30 mouse cellular contexts compared by ENCODE assay signal in the genomic region with DNA sequence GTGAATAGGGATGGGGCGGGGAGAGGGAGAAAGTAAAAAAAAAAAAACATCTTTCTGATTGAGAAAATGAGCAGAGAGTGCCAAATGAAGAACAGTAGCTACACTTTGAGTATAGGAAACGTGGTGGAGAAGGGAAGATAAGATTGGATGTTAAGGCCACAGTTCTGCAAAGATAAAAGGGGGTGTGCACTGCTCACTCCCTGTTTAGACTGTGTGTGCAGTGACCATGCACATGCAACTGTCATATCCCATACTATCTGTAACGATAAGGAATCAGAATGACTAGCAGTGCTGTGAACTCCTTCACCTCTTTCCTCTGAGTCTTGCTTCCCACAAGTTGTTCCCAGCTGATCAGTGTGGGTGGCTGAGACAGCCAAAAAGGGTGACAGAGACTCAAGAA. TPM values are rescaled to one million over a fixed set of nuclear protein-coding genes. Genes with fewer than 3 reads are reported as not detected.
A peak's percentile ranks its signal among the peaks of the same experiment; 100 is the strongest.
DNase-seq lines count a peak whose midpoint lies in the region; ATAC-seq and TF ChIP-seq lines count a peak whose summit lies in the region.
"Had no signal": no experiment of that assay in that cellular context is flagged by ENCODE, and none has a peak within 500 bp of the region (broad histone marks: within the 10 kb centered on the region; RNA-seq: fewer than 3 reads in every experiment).

No protein-coding gene starts in this region.

- no peak for DNase-seq in liver, postnatal 0 days
- DNase-seq in MEL (ENCODE audit: low read depth, low spot score), result peak; percentile 5
- no peak for DNase-seq in forebrain, embryonic 14.5 days (ENCODE audit: low spot score)
- no peak for DNase-seq in hindbrain, embryonic 11.5 days (ENCODE audit: low spot score)
- DNase-seq: adrenal gland, adult 8-10 months; adrenal gland, postnatal 25 days; B cell, adult 2 months; cerebellum, adult 18-20 months; cerebellum, adult 9-10 months; cerebellum, postnatal 14 days; forebrain, postnatal 0 days; gastrocnemius, postnatal 25 days; heart, adult 2 months; heart, postnatal 14 days; heart, postnatal 4 days had no signal

- no peak for TF ChIP-seq CTCF in liver, postnatal 0 days (IDR thresholded peaks at IDR 0.05; ENCODE audit: low read depth)
- no peak for TF ChIP-seq CTCF in MEL (IDR thresholded peaks at IDR 0.05 in 2 of 3, conservative IDR thresholded peaks at IDR 0.05 in 1 of 3; ENCODE audit: control insufficient read depth in 1 of 3, insufficient read depth in 1 of 3, low read depth in 2 of 3, low read length in 3 of 3, poor library complexity in 1 of 3, severe bottlenecking in 1 of 3)

- no peaks in the 10 kb centered on the region for H3K79me2 ChIP-seq in MEL (ENCODE audit: control insufficient read depth, insufficient read depth, low read length, poor library complexity)

- H3K4me2 ChIP-seq in liver, embryonic 12.5 days, result no peak overlapping the region
- no peak overlapping the region for H3K4me2 ChIP-seq in liver, postnatal 0 days (ENCODE audit: low read depth, low read length)
- H3K4me2 ChIP-seq in liver, embryonic 16.5 days (ENCODE audit: low read depth, low read length), result no peak overlapping the region
- no peak overlapping the region for H3K4me2 ChIP-seq in forebrain, embryonic 14.5 days (ENCODE audit: low read length)
- H3K4me2 ChIP-seq in hindbrain, embryonic 11.5 days (replicated peaks; ENCODE audit: low read depth, low read length), result no peak overlapping the region
- no peak overlapping the region for H3K4me2 ChIP-seq in hindbrain, embryonic 13.5 days
- H3K4me2 ChIP-seq: forebrain, embryonic 13.5 days; heart, embryonic 13.5 days; hindbrain, embryonic 12.5 days had no signal

- no peak for TF ChIP-seq POLR2A in MEL (IDR thresholded peaks at IDR 0.05; ENCODE audit: control insufficient read depth in 1 of 2, insufficient read depth in 1 of 2, low read depth in 1 of 2, low read length in 2 of 2, poor library complexity in 1 of 2)

- H3K9me3 ChIP-seq in liver, embryonic 12.5 days (replicated peaks), result no peaks in the 10 kb centered on the region
- H3K9me3 ChIP-seq in liver, postnatal 0 days (ENCODE audit: low read length), result no peaks in the 10 kb centered on the region
- H3K9me3 ChIP-seq in MEL (replicated peaks; ENCODE audit: insufficient read depth, low read length), result no peaks in the 10 kb centered on the region
- H3K9me3 ChIP-seq in liver, embryonic 16.5 days (replicated peaks; ENCODE audit: control insufficient read depth, low read length), result no peaks in the 10 kb centered on the region
- H3K9me3 ChIP-seq in forebrain, embryonic 14.5 days (replicated peaks; ENCODE audit: control insufficient read depth, low read length), result no peaks in the 10 kb centered on the region
- no peaks in the 10 kb centered on the region for H3K9me3 ChIP-seq in hindbrain, embryonic 11.5 days (ENCODE audit: control insufficient read depth, low read length)
- no peaks in the 10 kb centered on the region for H3K9me3 ChIP-seq in hindbrain, embryonic 13.5 days
- H3K9me3 ChIP-seq: forebrain, embryonic 10.5 days; forebrain, embryonic 13.5 days; heart, embryonic 10.5 days; heart, embryonic 13.5 days; hindbrain, embryonic 12.5 days had no signal

- WGBS in liver, embryonic 12.5 days (ENCODE audit: insufficient replicate concordance), result 45% methylated on average over 3 of the region's 3 CpGs
- WGBS in liver, postnatal 0 days (ENCODE audit: insufficient replicate concordance), result 50% methylated on average over 3 of the region's 3 CpGs
- 31% methylated on average over 3 of the region's 3 CpGs for WGBS in liver, embryonic 16.5 days (ENCODE audit: insufficient replicate concordance)
- 75% methylated on average over 3 of the region's 3 CpGs for WGBS in forebrain, embryonic 14.5 days
- 77% methylated on average over 3 of the region's 3 CpGs for WGBS in hindbrain, embryonic 11.5 days
- WGBS in hindbrain, embryonic 13.5 days, result 79% methylated on average over 3 of the region's 3 CpGs

- H3K9ac ChIP-seq in liver, embryonic 12.5 days, result no peak overlapping the region
- H3K9ac ChIP-seq in liver, postnatal 0 days (replicated peaks), result no peak overlapping the region
- no peak overlapping the region for H3K9ac ChIP-seq in MEL (ENCODE audit: control insufficient read depth, low read depth, low read length, poor library complexity, severe bottlenecking)
- H3K9ac ChIP-seq in liver, embryonic 16.5 days (ENCODE audit: low read depth, low read length), result no peak overlapping the region
- H3K9ac ChIP-seq in forebrain, embryonic 14.5 days (ENCODE audit: low read length), result no peak overlapping the region
- no peak overlapping the region for H3K9ac ChIP-seq in hindbrain, embryonic 11.5 days (ENCODE audit: low read depth, low read length)
- no peak overlapping the region for H3K9ac ChIP-seq in hindbrain, embryonic 13.5 days
- H3K9ac ChIP-seq: forebrain, embryonic 13.5 days; forebrain, postnatal 0 days; heart, embryonic 13.5 days; hindbrain, embryonic 12.5 days had no signal

- TF ChIP-seq EP300 in liver, postnatal 0 days (IDR thresholded peaks at IDR 0.05; ENCODE audit: low read depth), result no peak
- TF ChIP-seq EP300 in MEL (IDR thresholded peaks at IDR 0.05; ENCODE audit: low read depth in 1 of 2, low read length in 2 of 2), result no peak

- H3K36me3 ChIP-seq in liver, embryonic 12.5 days, result no peaks in the 10 kb centered on the region
- no peaks in the 10 kb centered on the region for H3K36me3 ChIP-seq in liver, postnatal 0 days (replicated peaks; ENCODE audit: insufficient read depth, low read length)
- H3K36me3 ChIP-seq in MEL (ENCODE audit: control insufficient read depth in 1 of 2, insufficient read depth in 2 of 2, low read length in 2 of 2), result no peaks in the 10 kb centered on the region; a peak in 1 of 4 replicates
- H3K36me3 ChIP-seq in liver, embryonic 16.5 days (ENCODE audit: control insufficient read depth, insufficient read depth), result no peaks in the 10 kb centered on the region
- H3K36me3 ChIP-seq in forebrain, embryonic 14.5 days (ENCODE audit: control insufficient read depth, insufficient read depth, low read length), result no peaks in the 10 kb centered on the region
- H3K36me3 ChIP-seq in hindbrain, embryonic 11.5 days (ENCODE audit: control insufficient read depth, insufficient read depth, low read length), result no peaks in the 10 kb centered on the region
- H3K36me3 ChIP-seq in hindbrain, embryonic 13.5 days, result no peaks in the 10 kb centered on the region
- H3K36me3 ChIP-seq: forebrain, embryonic 10.5 days; heart, embryonic 10.5 days; heart, embryonic 13.5 days; hindbrain, embryonic 12.5 days had no signal

- ATAC-seq in liver, embryonic 12.5 days, result peak; percentile 42; the same call in 1 of the 2 replicates
- no peak for ATAC-seq in liver, postnatal 0 days
- ATAC-seq in liver, embryonic 16.5 days (ENCODE audit: low read depth), result peak; percentile 41; the same call in 1 of the 2 replicates
- no peak for ATAC-seq in forebrain, embryonic 14.5 days
- no peak for ATAC-seq in hindbrain, embryonic 11.5 days (ENCODE audit: low FRiP score)
- ATAC-seq in hindbrain, embryonic 13.5 days (ENCODE audit: low FRiP score), result no peak
- ATAC-seq: activated CD4-positive, CD25-positive, alpha-beta regulatory T cell, adult 4 months; forebrain, embryonic 13.5 days; forebrain, postnatal 0 days; hindbrain, embryonic 16.5 days had no signal

- no peaks in the 10 kb centered on the region for H3K27me3 ChIP-seq in liver, embryonic 12.5 days (replicated peaks)
- no peaks in the 10 kb centered on the region for H3K27me3 ChIP-seq in liver, postnatal 0 days (ENCODE audit: insufficient read depth, low read length)
- H3K27me3 ChIP-seq in MEL (ENCODE audit: control insufficient read depth in 1 of 2, insufficient read depth in 2 of 2, low read length in 2 of 2), result no peaks in the 10 kb centered on the region; a peak in 1 of 4 replicates
- no peaks in the 10 kb centered on the region for H3K27me3 ChIP-seq in liver, embryonic 16.5 days (ENCODE audit: control insufficient read depth, insufficient read depth, low read depth, low read length)
- H3K27me3 ChIP-seq in forebrain, embryonic 14.5 days (replicated peaks; ENCODE audit: control insufficient read depth, insufficient read depth, low read length), result no peaks in the 10 kb centered on the region
- H3K27me3 ChIP-seq in hindbrain, embryonic 11.5 days (ENCODE audit: control insufficient read depth, insufficient read depth, low read length), result no peaks in the 10 kb centered on the region
- H3K27me3 ChIP-seq in hindbrain, embryonic 13.5 days, result no peaks in the 10 kb centered on the region
- H3K27me3 ChIP-seq: CH12.LX; forebrain, embryonic 13.5 days; heart, embryonic 13.5 days; hindbrain, embryonic 12.5 days had no signal

- H3K27ac ChIP-seq in liver, embryonic 12.5 days, result no peak overlapping the region
- no peak overlapping the region for H3K27ac ChIP-seq in liver, postnatal 0 days (ENCODE audit: low read depth)
- no peak overlapping the region for H3K27ac ChIP-seq in MEL (ENCODE audit: control insufficient read depth, low read depth, low read length)
- no peak overlapping the region for H3K27ac ChIP-seq in liver, embryonic 16.5 days (ENCODE audit: low read length)
- no peak overlapping the region for H3K27ac ChIP-seq in forebrain, embryonic 14.5 days (ENCODE audit: low read depth, low read length)
- H3K27ac ChIP-seq in hindbrain, embryonic 11.5 days (ENCODE audit: low read depth, low read length), result no peak overlapping the region
- H3K27ac ChIP-seq in hindbrain, embryonic 13.5 days, result no peak overlapping the region
- H3K27ac ChIP-seq: forebrain, embryonic 10.5 days; forebrain, embryonic 13.5 days; heart, adult 2 months; heart, embryonic 10.5 days; heart, embryonic 13.5 days; hindbrain, embryonic 12.5 days had no signal

- peaks cover 13% of the 10 kb centered on the region for H3K4me1 ChIP-seq in liver, embryonic 12.5 days
- no peaks in the 10 kb centered on the region for H3K4me1 ChIP-seq in liver, postnatal 0 days (ENCODE audit: insufficient read depth)
- no peaks in the 10 kb centered on the region for H3K4me1 ChIP-seq in MEL (ENCODE audit: control insufficient read depth in 1 of 2, insufficient read depth in 2 of 2, low read length in 2 of 2)
- H3K4me1 ChIP-seq in liver, embryonic 16.5 days (ENCODE audit: control insufficient read depth, low read depth, low read length), result peaks cover 5% of the 10 kb centered on the region; the same call in 1 of the 2 replicates
- H3K4me1 ChIP-seq in forebrain, embryonic 14.5 days (ENCODE audit: control insufficient read depth, insufficient read depth, low read length), result no peaks in the 10 kb centered on the region
- H3K4me1 ChIP-seq in hindbrain, embryonic 11.5 days (replicated peaks; ENCODE audit: control insufficient read depth, insufficient read depth, low read length), result no peaks in the 10 kb centered on the region
- H3K4me1 ChIP-seq in hindbrain, embryonic 13.5 days (replicated peaks), result no peaks in the 10 kb centered on the region
- H3K4me1 ChIP-seq: forebrain, embryonic 10.5 days; forebrain, embryonic 13.5 days; heart, embryonic 10.5 days; heart, embryonic 13.5 days; hindbrain, embryonic 12.5 days had no signal

- H3K4me3 ChIP-seq in liver, embryonic 12.5 days, result no peak overlapping the region
- H3K4me3 ChIP-seq in liver, postnatal 0 days (ENCODE audit: low read depth, low read length), result no peak overlapping the region
- H3K4me3 ChIP-seq in MEL (ENCODE audit: control insufficient read depth in 1 of 2, insufficient read depth in 1 of 2, low read depth in 2 of 2, low read length in 2 of 2), result no peak overlapping the region
- no peak overlapping the region for H3K4me3 ChIP-seq in liver, embryonic 16.5 days (ENCODE audit: low read depth, low read length)
- no peak overlapping the region for H3K4me3 ChIP-seq in forebrain, embryonic 14.5 days (ENCODE audit: low read depth, low read length)
- H3K4me3 ChIP-seq in hindbrain, embryonic 11.5 days (ENCODE audit: low read depth, low read length), result no peak overlapping the region
- no peak overlapping the region for H3K4me3 ChIP-seq in hindbrain, embryonic 13.5 days
- H3K4me3 ChIP-seq: forebrain, embryonic 10.5 days; forebrain, embryonic 13.5 days; heart, adult 2 months; heart, embryonic 10.5 days; heart, embryonic 13.5 days; hindbrain, embryonic 12.5 days had no signal

- no peak for TF ChIP-seq RAD21 in MEL (IDR thresholded peaks at IDR 0.05; ENCODE audit: low read depth, low read length)

RNA-seq across cellular contexts. Expression of gene Olfr459, which starts 17.8 kb away (rescaled TPM):
- not detected in 2 replicates for polyA plus RNA-seq in liver, embryonic 12.5 days (2016; fragmentation: Nextera tagmentation; extraction: Ambion mirVana)
- not detected in 2 replicates for polyA plus RNA-seq in liver, postnatal 0 days (2015; fragmentation: Nextera tagmentation; extraction: Ambion mirVana)
- not detected in 2 replicates for total RNA-seq in MEL (2012; rRNA removed)
- not detected for polyA plus RNA-seq in MEL (2012; ENCODE audit: insufficient read depth in 1 of 2, insufficient read length in 2 of 2, low read depth in 1 of 2, low replicate concordance in 2 of 2, missing spikeins in 1 of 2)
- not detected in 2 replicates for polyA plus RNA-seq in liver, embryonic 16.5 days (2015; fragmentation: Nextera tagmentation; extraction: Ambion mirVana)
- not detected in 2 replicates for polyA plus RNA-seq in forebrain, embryonic 14.5 days (2014; fragmentation: Nextera tagmentation; extraction: Ambion mirVana)
- not detected in 2 replicates for polyA plus RNA-seq in hindbrain, embryonic 11.5 days (2014; fragmentation: Nextera tagmentation; extraction: Ambion mirVana)
- not detected in 2 replicates for polyA plus RNA-seq in hindbrain, embryonic 13.5 days (2015; fragmentation: Nextera tagmentation; extraction: Ambion mirVana)
- total RNA-seq: adrenal gland, adult 8-10 months; adrenal gland, postnatal 25 days; CH12.LX; forebrain, postnatal 0 days; gastrocnemius, adult 8-10 months; gastrocnemius, postnatal 25 days; heart, adult 2 months; heart, postnatal 14 days; heart, postnatal 4 days had no signal
- polyA plus RNA-seq: embryonic facial prominence, embryonic 11.5 days; forebrain, embryonic 10.5 days; forebrain, embryonic 13.5 days; forebrain, postnatal 0 days; frontal cortex, adult 2 months; heart, adult 2 months; heart, embryonic 10.5 days; heart, embryonic 13.5 days; heart, embryonic 16.5 days; hindbrain, embryonic 12.5 days; hindbrain, embryonic 16.5 days had no signal

RNA-seq across cellular contexts. Expression of gene Kel, which starts 53.1 kb away (rescaled TPM):
- 275 and 280 TPM in 2 replicates for polyA plus RNA-seq in liver, embryonic 12.5 days (2016; fragmentation: Nextera tagmentation; extraction: Ambion mirVana)
- 58.6 and 66.7 TPM in 2 replicates for polyA plus RNA-seq in liver, postnatal 0 days (2015; fragmentation: Nextera tagmentation; extraction: Ambion mirVana)
- 21.5 and 31.0 TPM in 2 replicates for total RNA-seq in MEL (2012; rRNA removed)
- polyA plus RNA-seq in MEL (2012; ENCODE audit: insufficient read depth in 1 of 2, insufficient read length in 2 of 2, low read depth in 1 of 2, low replicate concordance in 2 of 2, missing spikeins in 1 of 2), result 10 to 100 TPM in 1 of 2 experiments, not detected in 1; 79.6 TPM
- polyA plus RNA-seq in liver, embryonic 16.5 days (2015; fragmentation: Nextera tagmentation; extraction: Ambion mirVana), result 308 and 322 TPM in 2 replicates
- 0.30 and 0.56 TPM in 2 replicates for polyA plus RNA-seq in forebrain, embryonic 14.5 days (2014; fragmentation: Nextera tagmentation; extraction: Ambion mirVana)
- 9.2 and 10.0 TPM in 2 replicates for polyA plus RNA-seq in hindbrain, embryonic 11.5 days (2014; fragmentation: Nextera tagmentation; extraction: Ambion mirVana)
- polyA plus RNA-seq in hindbrain, embryonic 13.5 days (2015; fragmentation: Nextera tagmentation; extraction: Ambion mirVana), result 0.96 and 1.0 TPM in 2 replicates
- total RNA-seq: adrenal gland, adult 8-10 months; adrenal gland, postnatal 25 days; CH12.LX; forebrain, postnatal 0 days; gastrocnemius, adult 8-10 months; gastrocnemius, postnatal 25 days had no signal
- polyA plus RNA-seq: forebrain, postnatal 0 days had no signal

Comparison
In these comparisons a context has a peak if more than half of its experiments do, and no peak if none do; other contexts are left out.
1. ATAC-seq: peak in liver, embryonic 12.5 days (single experiment) and liver, embryonic 16.5 days (single experiment); none in liver, postnatal 0 days (single experiment), forebrain, embryonic 14.5 days (single experiment), hindbrain, embryonic 11.5 days (single experiment) and hindbrain, embryonic 13.5 days (single experiment).